Mouse (Mus musculus): ENCODE results near the gene Itgb7. TPM values are rescaled to one million over a fixed set of nuclear protein-coding genes. Genes with fewer than 3 reads are reported as not detected.

The Itgb7 gene
- polyA plus RNA-seq, 1 experiment from 2014 or later: 13.3 TPM

- WGBS: 32% methylated on average over 6 of the region's 6 CpGs
- DNase-seq (ENCODE audit: low spot score): no peak
- no peak overlapping the region for H3K4me2 ChIP-seq (ENCODE audit: low read length)
- H3K36me3 ChIP-seq (ENCODE audit: control insufficient read depth, insufficient read depth, low read length): no peaks in the 10 kb centered on the region
- no peak overlapping the region for H3K9ac ChIP-seq (ENCODE audit: low read length)
- H3K27ac ChIP-seq (ENCODE audit: low read depth): peak overlapping the region; percentile 40; the same call in 1 of the 2 replicates
- no peaks in the 10 kb centered on the region for H3K9me3 ChIP-seq (ENCODE audit: control insufficient read depth, low read length)
- H3K4me1 ChIP-seq (replicated peaks; ENCODE audit: control insufficient read depth, insufficient read depth, low read length): peaks cover 7% of the 10 kb centered on the region; the same call in 1 of the 2 replicates
- ATAC-seq (replicated peaks; ENCODE audit: low FRiP score, low TSS enrichment, low read depth): peak; percentile 65; the same call in 1 of the 2 replicates
- no peak overlapping the region for H3K4me3 ChIP-seq (ENCODE audit: low read depth, low read length)
- H3K27me3 ChIP-seq (replicated peaks; ENCODE audit: control insufficient read depth, insufficient read depth, low read length): no peaks in the 10 kb centered on the region
Observed at GRCm38 (mm10) chr15:102167620-102168021, 64.1 kb downstream of the Itgb7 start.

Other genes with a start within 250 kb of the Itgb7 start
- gene Krt8, start 227.5 kb downstream of the Itgb7 start, polyA plus RNA-seq (2014; fragmentation: Nextera tagmentation; extraction: Ambion mirVana): 381 and 486 TPM in 2 replicates
- gene Krt18, start 203.8 kb downstream of the Itgb7 start, polyA plus RNA-seq (2014; fragmentation: Nextera tagmentation; extraction: Ambion mirVana): 184 and 210 TPM in 2 replicates
- gene Eif4b, start 158.2 kb downstream of the Itgb7 start, polyA plus RNA-seq (2014; fragmentation: Nextera tagmentation; extraction: Ambion mirVana): 141 and 152 TPM in 2 replicates
- gene Tns2, start 131.5 kb downstream of the Itgb7 start, polyA plus RNA-seq (2014; fragmentation: Nextera tagmentation; extraction: Ambion mirVana): 41.5 and 48.8 TPM in 2 replicates
- gene Spryd3, start 95.7 kb downstream of the Itgb7 start, polyA plus RNA-seq (2014; fragmentation: Nextera tagmentation; extraction: Ambion mirVana): 14.4 and 16.1 TPM in 2 replicates
- gene Igfbp6, start 87.6 kb downstream of the Itgb7 start, polyA plus RNA-seq (2014; fragmentation: Nextera tagmentation; extraction: Ambion mirVana): 8.8 and 10.4 TPM in 2 replicates
- gene Soat2, start 81.4 kb downstream of the Itgb7 start, polyA plus RNA-seq (2014; fragmentation: Nextera tagmentation; extraction: Ambion mirVana): 3.0 and 4.7 TPM in 2 replicates
- 47.0 and 55.3 TPM in 2 replicates for gene Zfp740, start 28.7 kb downstream of the Itgb7 start, polyA plus RNA-seq (2014; fragmentation: Nextera tagmentation; extraction: Ambion mirVana)
- 52.3 and 53.6 TPM in 2 replicates for gene Csad, start 27.2 kb downstream of the Itgb7 start, polyA plus RNA-seq (2014; fragmentation: Nextera tagmentation; extraction: Ambion mirVana)
- gene Rarg, start 25.6 kb upstream of the Itgb7 start, polyA plus RNA-seq (2014; fragmentation: Nextera tagmentation; extraction: Ambion mirVana): 16.4 and 17.1 TPM in 2 replicates
- gene Gm9918, start 38.6 kb upstream of the Itgb7 start, polyA plus RNA-seq (2014; fragmentation: Nextera tagmentation; extraction: Ambion mirVana): 0.11 and 0.19 TPM in 2 replicates
- 65.3 and 67.1 TPM in 2 replicates for gene Mfsd5, start 47.5 kb upstream of the Itgb7 start, polyA plus RNA-seq (2014; fragmentation: Nextera tagmentation; extraction: Ambion mirVana)
- gene Espl1, start 64.3 kb upstream of the Itgb7 start, polyA plus RNA-seq (2014; fragmentation: Nextera tagmentation; extraction: Ambion mirVana): 28.0 and 33.0 TPM in 2 replicates
- gene Pfdn5, start 94.2 kb upstream of the Itgb7 start, polyA plus RNA-seq (2014; fragmentation: Nextera tagmentation; extraction: Ambion mirVana): 450 and 456 TPM in 2 replicates
- gene Myg1, start 99.8 kb upstream of the Itgb7 start, polyA plus RNA-seq (2014; fragmentation: Nextera tagmentation; extraction: Ambion mirVana): 104 and 120 TPM in 2 replicates
- gene Aaas, start 118.8 kb upstream of the Itgb7 start, polyA plus RNA-seq (2014; fragmentation: Nextera tagmentation; extraction: Ambion mirVana): 64.1 and 71.2 TPM in 2 replicates
- gene Sp7, start 135.2 kb upstream of the Itgb7 start, polyA plus RNA-seq (2014; fragmentation: Nextera tagmentation; extraction: Ambion mirVana): 1.2 and 1.3 TPM in 2 replicates
- 14.4 and 15.8 TPM in 2 replicates for gene Sp1, start 174.2 kb upstream of the Itgb7 start, polyA plus RNA-seq (2014; fragmentation: Nextera tagmentation; extraction: Ambion mirVana)
- gene Amhr2, start 213.4 kb upstream of the Itgb7 start, polyA plus RNA-seq (2014; fragmentation: Nextera tagmentation; extraction: Ambion mirVana): 0.81 and 0.97 TPM in 2 replicates
- gene Prr13, start 227.1 kb upstream of the Itgb7 start, polyA plus RNA-seq (2014; fragmentation: Nextera tagmentation; extraction: Ambion mirVana): 132 and 141 TPM in 2 replicates
- 275 and 289 TPM in 2 replicates for gene Pcbp2, start 238.6 kb upstream of the Itgb7 start, polyA plus RNA-seq (2014; fragmentation: Nextera tagmentation; extraction: Ambion mirVana)